Mouse (Mus musculus) cerebellum, postnatal 25 days (tissue): ENCODE results near the gene Flot1.

Source experiments
- DNase-seq, 2 experiments: peaks; one replicate each; pipeline ENCODE4 v3.0.0; 2021; ENCODE audit warnings: mixed read lengths in 2 of 2

Flot1 gene

GRCm38 (mm10) chr17:35812307-35812706 lies 10.7 kb upstream of the Flot1 start:
- no peak for DNase-seq

GRCm38 (mm10) chr17:35812736-35813135 lies 10.3 kb upstream of the Flot1 start:
- DNase-seq = no peak

GRCm38 (mm10) chr17:35813245-35813647 lies 9.8 kb upstream of the Flot1 start:
- peak; percentile 44 to 63 for DNase-seq

- no peak for DNase-seq
Measured at GRCm38 (mm10) chr17:35813653-35814052, 9.4 kb upstream of the Flot1 start.

- DNase-seq = no peak
Measured at GRCm38 (mm10) chr17:35814678-35815077, 8.4 kb upstream of the Flot1 start.

- no peak for DNase-seq
Measured at GRCm38 (mm10) chr17:35815836-35816235, 7.2 kb upstream of the Flot1 start.

- DNase-seq = no peak
Measured at GRCm38 (mm10) chr17:35816686-35817085, 6.3 kb upstream of the Flot1 start.

- DNase-seq = no peak
Measured at GRCm38 (mm10) chr17:35817226-35817625, 5.8 kb upstream of the Flot1 start.

- DNase-seq = no peak
Measured at GRCm38 (mm10) chr17:35820111-35820510, 2.9 kb upstream of the Flot1 start.

- peak; percentile 70 to 71 for DNase-seq
Measured at GRCm38 (mm10) chr17:35821439-35822430, 1.3 kb upstream of the Flot1 start, which contains the start of gene Ier3. Ier3 (plus strand) TSS chr17:35821684.

GRCm38 (mm10) chr17:35822564-35822963 lies 466 bp upstream of the Flot1 start:
- DNase-seq = no peak

GRCm38 (mm10) chr17:35824402-35824801 lies 1.4 kb downstream of the Flot1 start:
- DNase-seq = no peak

- DNase-seq = no peak
Measured at GRCm38 (mm10) chr17:35825109-35825850, 2.2 kb downstream of the Flot1 start.

- peak; percentile 87 to 90 for DNase-seq
Measured at GRCm38 (mm10) chr17:35829737-35830136, 6.7 kb downstream of the Flot1 start.

- DNase-seq = no peak
Measured at GRCm38 (mm10) chr17:35832400-35833238, 9.6 kb downstream of the Flot1 start.

GRCm38 (mm10) chr17:35833239-35833751 lies 10.3 kb downstream of the Flot1 start:
- DNase-seq = no peak

GRCm38 (mm10) chr17:35833894-35834293 lies 10.9 kb downstream of the Flot1 start:
- no peak for DNase-seq

GRCm38 (mm10) chr17:35834696-35835422 lies 11.8 kb downstream of the Flot1 start:
- peak in 1 of 2 experiments; percentile 53 for DNase-seq

- DNase-seq = peak; percentile 47 to 57
Measured at GRCm38 (mm10) chr17:35835424-35836140, 12.6 kb downstream of the Flot1 start.

GRCm38 (mm10) chr17:35836178-35836965 lies 13.3 kb downstream of the Flot1 start:
- DNase-seq = peak; percentile 88 to 93
